Mouse (Mus musculus): ENCODE data around the gene Plxnb2. TPM values are rescaled to one million over a fixed set of nuclear protein-coding genes. Genes with fewer than 3 reads are reported as not detected.

The Plxnb2 gene
- total and polyA plus RNA-seq, 3 experiments: 1.8 to 15.5 (median 9.9) TPM

- H3K4me3 ChIP-seq (ENCODE audit: low read depth, low read length): no peak overlapping the region
- DNase-seq (ENCODE audit: low spot score) (no peak), ATAC-seq (ENCODE audit: extremely low read depth, insufficient number of reproducible peaks, low FRiP score, poor library complexity, severe bottlenecking) (no peak)
- H3K9me3 ChIP-seq (replicated peaks): no peaks in the 10 kb centered on the region
- peaks cover 4% of the 10 kb centered on the region; the same call in 1 of the 2 replicates for H3K4me1 ChIP-seq (ENCODE audit: insufficient read depth, low read depth, low read length)
- H3K36me3 ChIP-seq (replicated peaks): peaks cover 57% of the 10 kb centered on the region
- no peak for TF ChIP-seq TAL1 (conservative IDR thresholded peaks at IDR 0.05; ENCODE audit: low read depth, low read length)
- TF ChIP-seq POLR2AphosphoS5 (IDR thresholded peaks at IDR 0.05; ENCODE audit: insufficient replicate concordance, low read depth, low read length): no peak
- no peak for TF ChIP-seq GATA1 (IDR thresholded peaks at IDR 0.05; ENCODE audit: borderline replicate concordance, low read length)
- TF ChIP-seq GATA2 (IDR thresholded peaks at IDR 0.05; ENCODE audit: borderline replicate concordance, low read depth, low read length): no peak
- no peak for TF ChIP-seq CTCF (IDR thresholded peaks at IDR 0.05; ENCODE audit: low read depth, low read length)
- H3K27me3 ChIP-seq (ENCODE audit: insufficient read depth, low read length): no peaks in the 10 kb centered on the region; the same call in 1 of the 2 replicates
Observed at GRCm38 (mm10) chr15:89165478-89165877, 15.1 kb downstream of the Plxnb2 start.

- no peak for ATAC-seq (ENCODE audit: extremely low read depth, insufficient number of reproducible peaks, low FRiP score, poor library complexity, severe bottlenecking)
- Histone ChIP-seq H3K4me1 (ENCODE audit: insufficient read depth, low read depth, low read length) (no peaks in the 10 kb centered on the region; the same call in 1 of the 2 replicates), H3K27me3 (ENCODE audit: insufficient read depth, low read length) (no peaks in the 10 kb centered on the region; the same call in 1 of the 2 replicates), H3K9me3 (replicated peaks) (no peaks in the 10 kb centered on the region), H3K36me3 (replicated peaks) (peaks cover 79% of the 10 kb centered on the region), H3K4me3 (ENCODE audit: low read depth, low read length) (no peak overlapping the region)
- no peak for DNase-seq (ENCODE audit: low spot score)
- TF ChIP-seq GATA2 (IDR thresholded peaks at IDR 0.05; ENCODE audit: borderline replicate concordance, low read depth, low read length) (no peak), TAL1 (conservative IDR thresholded peaks at IDR 0.05; ENCODE audit: low read depth, low read length) (no peak), CTCF (IDR thresholded peaks at IDR 0.05; ENCODE audit: low read depth, low read length) (no peak), POLR2AphosphoS5 (IDR thresholded peaks at IDR 0.05; ENCODE audit: insufficient replicate concordance, low read depth, low read length) (no peak), GATA1 (IDR thresholded peaks at IDR 0.05; ENCODE audit: borderline replicate concordance, low read length) (no peak)
Observed at GRCm38 (mm10) chr15:89161397-89161796, 19.2 kb downstream of the Plxnb2 start.

- no peaks in the 10 kb centered on the region; the same call in 1 of the 2 replicates for H3K4me1 ChIP-seq (ENCODE audit: insufficient read depth, low read depth, low read length)
- no peaks in the 10 kb centered on the region; the same call in 1 of the 2 replicates for H3K27me3 ChIP-seq (ENCODE audit: insufficient read depth, low read length)
- H3K4me3 ChIP-seq (ENCODE audit: low read depth, low read length): no peak overlapping the region
- no peak for DNase-seq (ENCODE audit: low spot score)
- H3K9me3 ChIP-seq (replicated peaks): no peaks in the 10 kb centered on the region
- H3K36me3 ChIP-seq (replicated peaks): peaks cover 67% of the 10 kb centered on the region
- ATAC-seq (ENCODE audit: extremely low read depth, insufficient number of reproducible peaks, low FRiP score, poor library complexity, severe bottlenecking): no peak
- TF ChIP-seq CTCF (IDR thresholded peaks at IDR 0.05; ENCODE audit: low read depth, low read length) (no peak), GATA2 (IDR thresholded peaks at IDR 0.05; ENCODE audit: borderline replicate concordance, low read depth, low read length) (no peak), TAL1 (conservative IDR thresholded peaks at IDR 0.05; ENCODE audit: low read depth, low read length) (no peak), GATA1 (IDR thresholded peaks at IDR 0.05; ENCODE audit: borderline replicate concordance, low read length) (no peak), POLR2AphosphoS5 (IDR thresholded peaks at IDR 0.05; ENCODE audit: insufficient replicate concordance, low read depth, low read length) (no peak)
Observed at GRCm38 (mm10) chr15:89158516-89158915, 22.1 kb downstream of the Plxnb2 start.

- H3K4me1 ChIP-seq (ENCODE audit: insufficient read depth, low read depth, low read length): no peaks in the 10 kb centered on the region; the same call in 1 of the 2 replicates
- peaks cover 65% of the 10 kb centered on the region for H3K36me3 ChIP-seq (replicated peaks)
- TF ChIP-seq GATA1 (IDR thresholded peaks at IDR 0.05; ENCODE audit: borderline replicate concordance, low read length) (no peak), TAL1 (conservative IDR thresholded peaks at IDR 0.05; ENCODE audit: low read depth, low read length) (no peak), GATA2 (IDR thresholded peaks at IDR 0.05; ENCODE audit: borderline replicate concordance, low read depth, low read length) (no peak), POLR2AphosphoS5 (IDR thresholded peaks at IDR 0.05; ENCODE audit: insufficient replicate concordance, low read depth, low read length) (no peak), CTCF (IDR thresholded peaks at IDR 0.05; ENCODE audit: low read depth, low read length) (peak; percentile 69)
- DNase-seq (ENCODE audit: low spot score) (peak; percentile 74), ATAC-seq (ENCODE audit: extremely low read depth, insufficient number of reproducible peaks, low FRiP score, poor library complexity, severe bottlenecking) (peak; percentile 60; the same call in 1 of the 2 replicates)
- no peak overlapping the region for H3K4me3 ChIP-seq (ENCODE audit: low read depth, low read length)
- no peaks in the 10 kb centered on the region for H3K9me3 ChIP-seq (replicated peaks)
- H3K27me3 ChIP-seq (ENCODE audit: insufficient read depth, low read length): no peaks in the 10 kb centered on the region; the same call in 1 of the 2 replicates
Observed at GRCm38 (mm10) chr15:89157954-89158353, 22.6 kb downstream of the Plxnb2 start.

GRCm38 (mm10) chr15:89152312-89152711 is 28.3 kb downstream of the Plxnb2 start:
- Histone ChIP-seq H3K36me3 (replicated peaks) (peaks cover 17% of the 10 kb centered on the region), H3K4me1 (ENCODE audit: insufficient read depth, low read depth, low read length) (peaks cover 17% of the 10 kb centered on the region), H3K9me3 (replicated peaks) (no peaks in the 10 kb centered on the region), H3K4me3 (ENCODE audit: low read depth, low read length) (no peak overlapping the region), H3K27me3 (ENCODE audit: insufficient read depth, low read length) (peaks cover 28% of the 10 kb centered on the region)
- TF ChIP-seq POLR2AphosphoS5 (IDR thresholded peaks at IDR 0.05; ENCODE audit: insufficient replicate concordance, low read depth, low read length): no peak
- TF ChIP-seq CTCF (IDR thresholded peaks at IDR 0.05; ENCODE audit: low read depth, low read length): no peak
- TF ChIP-seq GATA1 (IDR thresholded peaks at IDR 0.05; ENCODE audit: borderline replicate concordance, low read length): no peak
- TF ChIP-seq TAL1 (conservative IDR thresholded peaks at IDR 0.05; ENCODE audit: low read depth, low read length): no peak
- no peak for TF ChIP-seq GATA2 (IDR thresholded peaks at IDR 0.05; ENCODE audit: borderline replicate concordance, low read depth, low read length)
- ATAC-seq (ENCODE audit: extremely low read depth, insufficient number of reproducible peaks, low FRiP score, poor library complexity, severe bottlenecking) (no peak), DNase-seq (ENCODE audit: low spot score) (no peak)

- ATAC-seq (ENCODE audit: extremely low read depth, insufficient number of reproducible peaks, low FRiP score, poor library complexity, severe bottlenecking): peak; percentile 45
- Histone ChIP-seq H3K9me3 (replicated peaks) (no peaks in the 10 kb centered on the region), H3K27me3 (ENCODE audit: insufficient read depth, low read length) (peaks cover 47% of the 10 kb centered on the region), H3K4me1 (ENCODE audit: insufficient read depth, low read depth, low read length) (peaks cover 17% of the 10 kb centered on the region), H3K36me3 (replicated peaks) (no peaks in the 10 kb centered on the region), H3K4me3 (ENCODE audit: low read depth, low read length) (peak overlapping the region; percentile 69; the same call in 1 of the 2 replicates)
- peak; percentile 54 for DNase-seq (ENCODE audit: low spot score)
- TF ChIP-seq TAL1 (conservative IDR thresholded peaks at IDR 0.05; ENCODE audit: low read depth, low read length) (no peak), POLR2AphosphoS5 (IDR thresholded peaks at IDR 0.05; ENCODE audit: insufficient replicate concordance, low read depth, low read length) (no peak), GATA2 (IDR thresholded peaks at IDR 0.05; ENCODE audit: borderline replicate concordance, low read depth, low read length) (no peak), GATA1 (IDR thresholded peaks at IDR 0.05; ENCODE audit: borderline replicate concordance, low read length) (no peak), CTCF (IDR thresholded peaks at IDR 0.05; ENCODE audit: low read depth, low read length) (no peak)
Observed at GRCm38 (mm10) chr15:89150041-89150390, 30.6 kb downstream of the Plxnb2 start.
